Mouse (Mus musculus): ENCODE measurements around the gene Klhl30. TPM values are rescaled to one million over a fixed set of nuclear protein-coding genes. Genes with fewer than 3 reads are reported as not detected.
A peak's percentile ranks its signal among the peaks of the same experiment; 100 is the strongest.

Gene Klhl30
- polyA plus RNA-seq, 1 experiment = 0.13 TPM

DNA sequence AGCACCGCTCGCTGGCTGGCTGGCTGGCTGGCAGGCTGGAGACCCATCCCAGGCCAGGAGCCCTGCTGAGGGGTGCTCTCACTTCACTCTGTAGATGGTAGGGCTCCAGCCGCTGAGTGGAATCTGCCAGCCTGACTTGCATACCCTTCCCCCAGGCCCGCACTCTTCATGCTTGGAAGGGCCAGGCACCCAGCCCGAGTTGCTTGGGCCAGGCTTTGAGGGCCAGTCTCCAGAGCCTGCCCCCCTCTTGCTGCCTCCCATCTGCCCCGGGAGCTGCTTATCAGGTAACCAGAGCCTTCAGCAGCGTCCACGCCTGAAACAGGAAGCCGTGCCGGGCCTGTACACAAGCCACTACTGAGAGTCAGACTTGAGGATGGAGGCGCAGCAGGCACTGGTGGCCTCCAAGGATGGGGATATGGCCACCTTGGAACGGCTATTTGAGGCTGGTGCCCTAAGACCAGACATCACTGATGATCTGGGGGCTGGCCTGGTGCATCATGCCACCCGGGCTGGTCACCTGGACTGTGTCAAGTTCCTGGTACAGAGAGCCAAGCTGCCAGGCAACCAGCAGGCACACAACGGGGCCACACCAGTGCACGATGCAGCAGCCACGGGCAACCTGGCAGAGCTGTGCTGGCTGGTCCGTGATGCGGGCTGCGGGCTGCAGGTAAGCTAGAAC is 28.9 kb upstream of the Klhl30 start, which contains the start of gene Espnl:
Gene Espnl, plus strand, starts transcription at position 316 of the 679 bp plus-strand sequence.
- DNase-seq = peak; percentile 27 to 33
- 14% methylated on average over 19 of the region's 19 CpGs for WGBS
- TF ChIP-seq CTCF (IDR thresholded peaks at IDR 0.05; ENCODE audit: borderline replicate concordance, insufficient read depth, low read depth, low read length) = no peak
- no peak for TF ChIP-seq POLR2A (IDR thresholded peaks at IDR 0.05; ENCODE audit: borderline replicate concordance, insufficient read depth, low read length)
- no peaks in the 10 kb centered on the region for H3K27me3 ChIP-seq (ENCODE audit: control insufficient read depth, insufficient read depth, low read length)
- no peak within 1 kb of the TSS for H3K27ac ChIP-seq (ENCODE audit: insufficient read depth, low read length)
- H3K4me1 ChIP-seq (ENCODE audit: control insufficient read depth, insufficient read depth, low read length) = peaks cover 20% of the 10 kb centered on the region
- no peak within 1 kb of the TSS for H3K4me3 ChIP-seq (replicated peaks; ENCODE audit: insufficient read depth, low read depth, low read length)

DNA sequence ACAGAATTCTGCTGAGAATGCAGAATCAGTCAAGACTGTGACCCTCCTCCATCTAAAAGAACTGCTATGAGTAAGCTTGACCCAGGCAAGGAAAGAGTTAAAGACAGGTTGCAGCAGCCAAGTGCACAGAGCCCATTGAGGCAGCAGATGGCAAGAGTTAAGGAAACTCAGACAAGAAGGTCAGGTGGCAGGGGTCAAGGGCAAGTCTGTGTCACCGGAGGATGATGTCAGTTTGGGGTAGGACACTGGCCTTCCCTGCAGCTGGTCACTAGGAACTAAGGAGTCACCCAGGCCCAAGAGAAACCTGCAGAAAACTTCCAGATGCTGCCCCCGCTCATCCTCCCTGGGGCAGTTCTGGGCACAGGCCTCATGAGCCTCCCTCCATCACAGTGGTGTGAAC is 26.2 kb upstream of the Klhl30 start:
- Histone ChIP-seq H3K27ac (ENCODE audit: insufficient read depth, low read length) (no peak overlapping the region), H3K27me3 (ENCODE audit: control insufficient read depth, insufficient read depth, low read length) (no peaks in the 10 kb centered on the region), H3K4me1 (ENCODE audit: control insufficient read depth, insufficient read depth, low read length) (peaks cover 17% of the 10 kb centered on the region), H3K4me3 (replicated peaks; ENCODE audit: insufficient read depth, low read depth, low read length) (no peak overlapping the region)
- no peak for DNase-seq
- WGBS = 75% methylated on average over 2 of the region's 2 CpGs
- no peak for TF ChIP-seq CTCF (IDR thresholded peaks at IDR 0.05; ENCODE audit: borderline replicate concordance, insufficient read depth, low read depth, low read length)
- TF ChIP-seq POLR2A (IDR thresholded peaks at IDR 0.05; ENCODE audit: borderline replicate concordance, insufficient read depth, low read length) = no peak

DNA sequence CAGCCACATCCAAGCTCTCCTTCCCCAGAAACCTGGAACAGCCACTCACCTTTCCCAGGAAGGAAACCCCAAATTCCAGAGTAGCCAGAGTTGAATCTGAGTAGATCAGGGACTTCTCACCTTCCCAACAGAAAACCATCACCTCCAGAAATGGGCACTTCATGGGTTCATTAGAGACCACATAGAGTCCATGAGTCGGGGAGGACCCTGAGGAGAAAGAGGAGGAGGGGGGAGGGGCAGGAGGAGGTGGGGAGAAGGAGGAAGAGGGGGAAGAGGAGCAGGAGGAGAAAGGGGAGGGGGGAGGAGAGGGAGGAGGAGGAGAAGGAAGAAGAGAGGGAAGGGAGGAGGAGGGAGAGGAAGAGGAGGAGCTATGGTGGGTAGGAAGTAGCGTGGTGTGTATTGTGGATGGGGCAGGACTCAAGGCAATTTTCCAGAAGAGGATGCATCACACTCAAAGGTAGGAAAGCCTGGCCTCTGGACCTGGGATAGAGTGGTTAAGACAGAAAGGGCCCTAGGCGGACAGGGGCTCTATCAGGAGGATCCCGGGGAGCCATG is 25.3 kb upstream of the Klhl30 start:
- TF ChIP-seq POLR2A (IDR thresholded peaks at IDR 0.05; ENCODE audit: borderline replicate concordance, insufficient read depth, low read length) (no peak), CTCF (IDR thresholded peaks at IDR 0.05; ENCODE audit: borderline replicate concordance, insufficient read depth, low read depth, low read length) (no peak)
- WGBS = 75% methylated on average over 4 of the region's 4 CpGs
- Histone ChIP-seq H3K27me3 (ENCODE audit: control insufficient read depth, insufficient read depth, low read length) (no peaks in the 10 kb centered on the region), H3K4me3 (replicated peaks; ENCODE audit: insufficient read depth, low read depth, low read length) (no peak overlapping the region), H3K27ac (ENCODE audit: insufficient read depth, low read length) (no peak overlapping the region), H3K4me1 (ENCODE audit: control insufficient read depth, insufficient read depth, low read length) (peaks cover 17% of the 10 kb centered on the region)
- no peak for DNase-seq

DNA sequence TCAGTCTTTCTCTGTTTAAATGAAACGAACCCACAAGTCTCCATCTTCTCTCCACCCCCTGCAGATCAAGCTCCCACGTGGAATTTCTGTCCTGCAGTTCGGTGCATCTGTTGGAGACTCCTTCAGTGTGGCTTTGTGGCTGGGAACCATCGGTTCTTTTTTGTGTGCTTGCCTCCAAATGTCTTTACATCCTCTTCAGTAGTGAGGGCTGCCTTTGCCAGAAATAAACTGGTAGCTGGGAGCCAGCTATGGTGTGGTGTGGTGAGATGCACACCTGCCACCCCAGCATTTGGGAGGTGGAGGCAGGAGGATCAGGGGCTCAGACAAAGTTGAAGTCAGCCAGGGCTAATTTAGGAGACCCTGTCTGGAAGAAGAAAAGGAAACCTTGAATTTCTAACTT is 18.7 kb upstream of the Klhl30 start:
- 31% methylated on average over 4 of the region's 4 CpGs for WGBS
- no peak overlapping the region for H3K27ac ChIP-seq (ENCODE audit: insufficient read depth, low read length)
- TF ChIP-seq CTCF (IDR thresholded peaks at IDR 0.05; ENCODE audit: borderline replicate concordance, insufficient read depth, low read depth, low read length) (no peak), POLR2A (IDR thresholded peaks at IDR 0.05; ENCODE audit: borderline replicate concordance, insufficient read depth, low read length) (no peak)
- H3K27me3 ChIP-seq (ENCODE audit: control insufficient read depth, insufficient read depth, low read length) = no peaks in the 10 kb centered on the region
- no peak overlapping the region for H3K4me3 ChIP-seq (replicated peaks; ENCODE audit: insufficient read depth, low read depth, low read length)
- no peak for DNase-seq
- no peaks in the 10 kb centered on the region for H3K4me1 ChIP-seq (ENCODE audit: control insufficient read depth, insufficient read depth, low read length)

- no peaks in the 10 kb centered on the region for H3K27me3 ChIP-seq (ENCODE audit: control insufficient read depth, insufficient read depth, low read length)
- H3K4me1 ChIP-seq (ENCODE audit: control insufficient read depth, insufficient read depth, low read length) = no peaks in the 10 kb centered on the region
- TF ChIP-seq CTCF (IDR thresholded peaks at IDR 0.05; ENCODE audit: borderline replicate concordance, insufficient read depth, low read depth, low read length) (no peak), POLR2A (IDR thresholded peaks at IDR 0.05; ENCODE audit: borderline replicate concordance, insufficient read depth, low read length) (no peak)
- no peak overlapping the region for H3K4me3 ChIP-seq (replicated peaks; ENCODE audit: insufficient read depth, low read depth, low read length)
- H3K27ac ChIP-seq (ENCODE audit: insufficient read depth, low read length) = no peak overlapping the region
- no peak for DNase-seq
Measured at GRCm38 (mm10) chr1:91333582-91333981, 17.2 kb upstream of the Klhl30 start.

- no peak for TF ChIP-seq POLR2A (IDR thresholded peaks at IDR 0.05; ENCODE audit: borderline replicate concordance, insufficient read depth, low read length)
- no peak for TF ChIP-seq CTCF (IDR thresholded peaks at IDR 0.05; ENCODE audit: borderline replicate concordance, insufficient read depth, low read depth, low read length)
- 88% methylated on average over 7 of the region's 7 CpGs for WGBS
- Histone ChIP-seq H3K4me3 (replicated peaks; ENCODE audit: insufficient read depth, low read depth, low read length) (no peak overlapping the region), H3K27me3 (ENCODE audit: control insufficient read depth, insufficient read depth, low read length) (no peaks in the 10 kb centered on the region), H3K27ac (ENCODE audit: insufficient read depth, low read length) (no peak overlapping the region), H3K4me1 (ENCODE audit: control insufficient read depth, insufficient read depth, low read length) (no peaks in the 10 kb centered on the region)
- no peak for DNase-seq
Measured at GRCm38 (mm10) chr1:91337355-91337754, 13.5 kb upstream of the Klhl30 start.

DNA sequence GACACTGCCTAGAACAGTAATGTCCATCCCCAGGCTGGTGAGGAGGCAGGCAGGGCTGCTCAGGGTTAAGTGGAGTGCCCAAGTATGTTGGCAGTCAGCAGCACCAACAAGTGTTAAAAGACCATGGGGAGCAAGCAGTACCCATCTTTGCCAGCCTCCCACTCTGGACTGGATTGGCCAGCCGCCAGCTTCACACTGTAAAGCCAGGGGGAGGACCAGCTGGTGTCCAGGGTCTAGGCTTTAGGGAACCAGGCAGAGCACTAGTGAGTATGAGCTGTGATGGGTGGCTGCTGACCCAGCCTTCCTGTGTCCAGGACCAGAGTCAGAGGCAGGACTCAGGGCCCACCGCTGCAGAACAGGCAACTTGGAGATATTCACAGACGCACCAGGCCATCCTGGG is 6.8 kb upstream of the Klhl30 start:
- no peaks in the 10 kb centered on the region for H3K4me1 ChIP-seq (ENCODE audit: control insufficient read depth, insufficient read depth, low read length)
- no peak overlapping the region for H3K4me3 ChIP-seq (replicated peaks; ENCODE audit: insufficient read depth, low read depth, low read length)
- peak in 1 of 2 experiments; percentile 18 for DNase-seq
- 24% methylated on average over 3 of the region's 3 CpGs for WGBS
- H3K27ac ChIP-seq (ENCODE audit: insufficient read depth, low read length) = no peak overlapping the region
- peaks cover 2% of the 10 kb centered on the region; the same call in 1 of the 2 replicates for H3K27me3 ChIP-seq (ENCODE audit: control insufficient read depth, insufficient read depth, low read length)
- TF ChIP-seq POLR2A (IDR thresholded peaks at IDR 0.05; ENCODE audit: borderline replicate concordance, insufficient read depth, low read length) (no peak), CTCF (IDR thresholded peaks at IDR 0.05; ENCODE audit: borderline replicate concordance, insufficient read depth, low read depth, low read length) (no peak)
